Mouse (Mus musculus) midbrain, embryonic 15.5 days (tissue): Measurements from ENCODE around the gene Mrpl24. TPM values are rescaled to one million over a fixed set of nuclear protein-coding genes. Genes with fewer than 3 reads are reported as not detected.
"Not testable (repeated sequence)": the region's sequence is repeated elsewhere in the genome, so short reads cannot be mapped to it uniquely, and the experiment has no call there.

Source experiments
- ATAC-seq: fragments of 200-750 bp; cut with Nextera tagmentation; replicated peaks from 2 replicates; pipeline ENCODE4 v1.8.0; 2017; ENCODE audit warnings: moderate TSS enrichment
- H3K27ac ChIP-seq: fragments of 300-500 bp; sonication (generic); 2 replicates; pipeline ENCODE4 v1.5.1; 2015; ENCODE audit warnings: mild to moderate bottlenecking, inconsistent platforms
- H3K27me3 ChIP-seq: fragments of 300-500 bp; sonication (generic); replicated peaks from 2 replicates; pipeline ENCODE4 v1.6.1; 2015; ENCODE audit warnings: inconsistent platforms
- H3K36me3 ChIP-seq: fragments of 300-500 bp; sonication (generic); replicated peaks from 2 replicates; pipeline ENCODE4 v1.6.1; 2015; ENCODE audit warnings: inconsistent platforms
- H3K4me1 ChIP-seq: fragments of 300-500 bp; sonication (generic); 2 replicates; pipeline ENCODE4 v1.6.1; 2015; ENCODE audit warnings: inconsistent platforms
- H3K4me2 ChIP-seq: fragments of 300-500 bp; sonication (generic); 2 replicates; pipeline ENCODE4 v1.6.1; 2015; ENCODE audit warnings: inconsistent platforms, mild to moderate bottlenecking, moderate library complexity
- H3K4me3 ChIP-seq: fragments of 300-500 bp; sonication (generic); 2 replicates; pipeline ENCODE4 v1.5.1; 2015; ENCODE audit warnings: mild to moderate bottlenecking, inconsistent platforms
- H3K9ac ChIP-seq: fragments of 300-500 bp; sonication (generic); 2 replicates; pipeline ENCODE4 v1.6.1; 2015; ENCODE audit warnings: mild to moderate bottlenecking, inconsistent platforms
- H3K9me3 ChIP-seq: fragments of 300-500 bp; sonication (generic); 2 replicates; pipeline ENCODE4 v1.6.1; 2016; ENCODE audit warnings: inconsistent platforms
- WGBS: fragments of 180-500 bp; shearing (Covaris S2); methylation state at CpG from one replicate; pipeline ENCODE4 v1.1.7; 2015; ENCODE audit warnings: mixed read lengths; 5-methylcytosine and 5-hydroxymethylcytosine counted together
- polyA plus RNA-seq: library from polyadenylated mRNA; unstranded; fragments of >200 nt; fragmentation: Nextera tagmentation; extraction: Ambion mirVana; gene quantifications from 2 replicates; pipeline ENCODE4 v1.2.1, GENCODE M21; 2015

The Mrpl24 gene
- polyA plus RNA-seq, 1 experiment from 2014 or later, result 55.4 TPM

- Histone ChIP-seq H3K4me2 (no peak overlapping the region), H3K9me3 (no peaks in the 10 kb centered on the region)
Measured at GRCm38 (mm10) chr3:87901036-87901624, 18.2 kb upstream of the Mrpl24 start.

GRCm38 (mm10) chr3:87901959-87902358 lies 17.3 kb upstream of the Mrpl24 start:
- WGBS, result 84% methylated on average over 6 of the region's 6 CpGs
- not testable (repeated sequence) for H3K4me2 ChIP-seq, H3K4me1 ChIP-seq, H3K27me3 ChIP-seq, H3K9me3 ChIP-seq, H3K4me3 ChIP-seq, H3K9ac ChIP-seq, ATAC-seq, H3K36me3 ChIP-seq, H3K27ac ChIP-seq

More at GRCm38 (mm10) chr3:87901036-87901624, 18.2 kb upstream of the Mrpl24 start:
- Histone ChIP-seq H3K27ac (no peak overlapping the region), H3K9ac (no peak overlapping the region), H3K27me3 (no peaks in the 10 kb centered on the region), H3K4me3 (no peak overlapping the region), H3K36me3 (no peaks in the 10 kb centered on the region), H3K4me1 (peaks cover 3% of the 10 kb centered on the region; the same call in 1 of the 2 replicates)
- 50% methylated on average over 1 of the region's 1 CpGs for WGBS
- ATAC-seq, result no peak

- H3K4me3 ChIP-seq, result no peak overlapping the region
- WGBS, result 53% methylated on average over 5 of the region's 5 CpGs
- no peaks in the 10 kb centered on the region for H3K9me3 ChIP-seq
- peaks cover 20% of the 10 kb centered on the region for H3K4me1 ChIP-seq
- no peak for ATAC-seq
- no peak overlapping the region for H3K27ac ChIP-seq
- H3K4me2 ChIP-seq, result no peak overlapping the region
- no peak overlapping the region for H3K9ac ChIP-seq
- H3K36me3 ChIP-seq, result no peaks in the 10 kb centered on the region
- H3K27me3 ChIP-seq, result no peaks in the 10 kb centered on the region
Measured at GRCm38 (mm10) chr3:87903821-87904220, 15.5 kb upstream of the Mrpl24 start.

- Histone ChIP-seq H3K36me3 (no peaks in the 10 kb centered on the region), H3K4me3 (peak within 1 kb of the TSS; percentile 100)
- WGBS, result under 1% methylated on average over 55 of the region's 57 CpGs
Measured at GRCm38 (mm10) chr3:87905880-87906485, 13.3 kb upstream of the Mrpl24 start, which contains the start of gene Hdgf. Hdgf (plus strand) TSS chr3:87906321.

DNA sequence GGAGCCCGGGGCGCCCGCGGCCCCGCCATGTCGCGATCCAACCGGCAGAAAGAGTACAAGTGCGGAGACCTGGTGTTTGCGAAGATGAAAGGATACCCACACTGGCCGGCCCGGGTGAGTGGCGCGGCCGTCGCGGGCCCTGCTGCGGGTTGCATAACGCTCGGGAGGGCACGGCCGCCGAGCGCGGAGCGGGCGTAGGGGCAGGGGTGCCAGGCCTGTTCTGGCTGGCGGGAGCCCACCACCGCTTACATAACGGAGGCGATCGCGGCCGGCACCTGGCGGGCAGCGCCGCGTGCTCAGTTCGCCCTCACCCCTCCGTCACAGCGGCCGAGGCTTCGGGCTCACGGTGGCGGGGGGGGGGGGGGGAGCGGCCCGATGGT lies 12.7 kb upstream of the Mrpl24 start:
- Histone ChIP-seq H3K9ac (peak overlapping the region; percentile 97), H3K27ac (peak overlapping the region; percentile 96), H3K4me2 (peak overlapping the region; percentile 89), H3K4me1 (peaks cover 43% of the 10 kb centered on the region), H3K9me3 (no peaks in the 10 kb centered on the region), H3K36me3 (no peaks in the 10 kb centered on the region), H3K27me3 (no peaks in the 10 kb centered on the region), H3K4me3 (peak overlapping the region; percentile 100)
- under 1% methylated on average over 46 of the region's 47 CpGs for WGBS
- ATAC-seq, result peak; percentile 66

More at GRCm38 (mm10) chr3:87905880-87906485, 13.3 kb upstream of the Mrpl24 start, which contains the start of gene Hdgf:
- ATAC-seq, result peak; percentile 95
- Histone ChIP-seq H3K4me1 (peaks cover 39% of the 10 kb centered on the region), H3K27ac (peak within 1 kb of the TSS; percentile 96), H3K27me3 (no peaks in the 10 kb centered on the region), H3K4me2 (peak within 1 kb of the TSS; percentile 89), H3K9ac (peak within 1 kb of the TSS; percentile 97), H3K9me3 (no peaks in the 10 kb centered on the region)

- Histone ChIP-seq H3K9me3 (no peaks in the 10 kb centered on the region), H3K4me3 (peak overlapping the region; percentile 100), H3K27me3 (no peaks in the 10 kb centered on the region), H3K4me1 (peaks cover 43% of the 10 kb centered on the region), H3K27ac (peak overlapping the region; percentile 96), H3K36me3 (no peaks in the 10 kb centered on the region), H3K4me2 (peak overlapping the region; percentile 89), H3K9ac (peak overlapping the region; percentile 97)
- ATAC-seq, result no peak
- under 1% methylated on average over 27 of the region's 27 CpGs for WGBS
Measured at GRCm38 (mm10) chr3:87906981-87907857, 12.1 kb upstream of the Mrpl24 start.

- Histone ChIP-seq H3K4me1 (peaks cover 43% of the 10 kb centered on the region), H3K4me2 (peak overlapping the region; percentile 89), H3K4me3 (peak overlapping the region; percentile 100), H3K36me3 (no peaks in the 10 kb centered on the region), H3K27me3 (no peaks in the 10 kb centered on the region), H3K9ac (peak overlapping the region; percentile 97), H3K9me3 (no peaks in the 10 kb centered on the region), H3K27ac (no peak overlapping the region)
- ATAC-seq, result no peak
- 17% methylated on average over 1 of the region's 1 CpGs for WGBS
Measured at GRCm38 (mm10) chr3:87907906-87908305, 11.4 kb upstream of the Mrpl24 start.

GRCm38 (mm10) chr3:87909381-87909780 lies 9.9 kb upstream of the Mrpl24 start:
- Histone ChIP-seq H3K9ac (no peak overlapping the region), H3K4me2 (peak overlapping the region; percentile 60; the same call in 1 of the 2 replicates), H3K27ac (no peak overlapping the region), H3K4me3 (no peak overlapping the region), H3K4me1 (peaks cover 43% of the 10 kb centered on the region), H3K9me3 (no peaks in the 10 kb centered on the region), H3K27me3 (no peaks in the 10 kb centered on the region), H3K36me3 (0 out of 2 replicates have a peak, but pooled peaks cover 6% of the 10 kb centered on the region)
- ATAC-seq, result no peak
- 95% methylated on average over 2 of the region's 2 CpGs for WGBS

DNA sequence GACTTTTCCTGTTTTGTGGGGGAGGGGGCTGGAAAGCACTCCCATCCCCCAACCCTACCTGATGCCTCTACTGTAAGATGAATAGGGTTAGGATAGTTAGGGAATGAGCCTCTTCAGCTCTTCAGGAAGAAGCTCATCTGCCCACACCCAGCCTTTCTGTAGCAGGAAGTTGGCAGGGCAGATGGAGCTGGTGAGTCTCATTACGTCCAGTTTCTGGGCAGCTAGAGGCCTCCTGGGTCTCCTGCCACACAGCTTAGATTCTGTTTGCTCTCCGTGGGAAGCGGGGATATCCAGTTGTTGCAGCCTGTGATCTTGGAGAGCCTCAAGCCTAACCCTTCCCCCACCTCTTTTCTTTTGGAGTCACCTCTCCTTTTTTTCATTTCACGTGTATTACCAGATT lies 9.4 kb upstream of the Mrpl24 start:
- ATAC-seq, result no peak
- H3K4me1 ChIP-seq, result peaks cover 43% of the 10 kb centered on the region
- no peaks in the 10 kb centered on the region for H3K9me3 ChIP-seq
- H3K27ac ChIP-seq, result peak overlapping the region; percentile 81
- peaks cover 10% of the 10 kb centered on the region for H3K36me3 ChIP-seq
- H3K4me3 ChIP-seq, result no peak overlapping the region; the same call in 1 of the 2 replicates
- H3K9ac ChIP-seq, result no peak overlapping the region
- 7% methylated on average over 4 of the region's 4 CpGs for whole genome bisulfite sequencing
- H3K27me3 ChIP-seq, result no peaks in the 10 kb centered on the region
- peak overlapping the region; percentile 60 for H3K4me2 ChIP-seq

DNA sequence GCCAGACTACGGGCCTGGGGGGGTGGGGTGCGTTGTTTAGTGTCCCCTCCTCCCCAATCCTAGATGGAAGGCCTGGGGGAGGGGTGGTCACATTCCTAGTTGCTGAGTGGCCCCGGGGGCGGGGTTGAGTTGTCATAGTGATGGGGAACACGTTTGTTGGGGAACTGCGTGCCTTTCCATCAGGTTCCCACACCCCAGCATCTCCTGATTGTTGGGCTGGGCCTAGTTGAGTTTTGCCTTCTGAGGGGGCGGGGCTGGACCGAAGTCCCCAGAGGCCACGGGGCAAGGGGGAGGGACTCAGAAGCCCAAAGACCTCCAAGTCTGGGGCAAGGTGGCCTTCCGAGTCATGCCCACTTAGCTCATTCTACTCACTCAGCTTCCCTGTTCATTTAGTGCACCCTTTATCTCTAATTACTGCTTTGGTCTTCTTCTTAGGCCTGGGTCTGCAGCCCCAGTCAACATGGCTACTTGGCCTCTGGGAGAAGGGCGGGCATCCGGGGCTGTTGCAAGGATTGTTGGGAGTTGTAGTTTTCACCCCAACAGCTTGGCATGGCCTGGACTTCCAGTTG lies 8.6 kb upstream of the Mrpl24 start:
- Histone ChIP-seq H3K36me3 (peaks cover 16% of the 10 kb centered on the region), H3K27me3 (no peaks in the 10 kb centered on the region), H3K4me3 (peak overlapping the region; percentile 42), H3K9me3 (no peaks in the 10 kb centered on the region), H3K9ac (peak overlapping the region; percentile 45), H3K4me2 (peak overlapping the region; percentile 60), H3K4me1 (peaks cover 42% of the 10 kb centered on the region), H3K27ac (peak overlapping the region; percentile 81)
- no peak for ATAC-seq
- WGBS, result 1% methylated on average over 12 of the region's 12 CpGs

- Histone ChIP-seq H3K27ac (no peak overlapping the region), H3K9ac (no peak overlapping the region), H3K4me2 (no peak overlapping the region), H3K4me1 (peaks cover 26% of the 10 kb centered on the region), H3K9me3 (no peaks in the 10 kb centered on the region), H3K36me3 (peaks cover 18% of the 10 kb centered on the region), H3K4me3 (no peak overlapping the region), H3K27me3 (no peaks in the 10 kb centered on the region)
- WGBS, result 87% methylated on average over 7 of the region's 7 CpGs
- ATAC-seq, result no peak
Measured at GRCm38 (mm10) chr3:87913491-87913890, 5.8 kb upstream of the Mrpl24 start.

GRCm38 (mm10) chr3:87913891-87914290 lies 5.4 kb upstream of the Mrpl24 start:
- ATAC-seq, result no peak
- Histone ChIP-seq H3K9ac (no peak overlapping the region), H3K9me3 (no peaks in the 10 kb centered on the region), H3K27me3 (no peaks in the 10 kb centered on the region), H3K36me3 (peaks cover 18% of the 10 kb centered on the region), H3K4me1 (peaks cover 25% of the 10 kb centered on the region), H3K4me2 (no peak overlapping the region), H3K27ac (no peak overlapping the region), H3K4me3 (no peak overlapping the region)
- WGBS, result 96% methylated on average over 10 of the region's 10 CpGs
